ENCODE assay signal across 26 mouse cellular contexts in the genomic region with DNA sequence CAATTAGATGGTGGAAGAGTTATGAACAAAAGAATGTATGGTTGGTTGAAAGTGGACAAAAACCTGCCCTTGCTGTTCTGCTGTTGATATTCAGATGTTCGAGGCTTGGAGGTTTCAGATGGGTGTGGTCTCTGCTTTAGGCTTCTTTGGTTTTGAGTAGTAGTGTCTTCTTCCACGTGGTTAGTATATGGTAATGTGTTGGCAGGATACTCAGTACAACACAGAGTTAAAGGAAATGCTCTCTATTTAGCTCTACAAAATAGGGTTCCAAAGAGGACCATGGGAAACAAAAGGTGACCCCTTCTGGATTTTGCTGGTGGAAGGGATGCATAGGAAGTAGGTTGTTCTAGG.
"Had no signal": no experiment of that assay in that cellular context is flagged by ENCODE, and none has a peak within 500 bp of the region (broad histone marks: within the 10 kb centered on the region; RNA-seq: fewer than 3 reads in every experiment).

No protein-coding gene starts in this region.

- ATAC-seq: hindbrain, embryonic 16.5 days; inflammation-experienced regulatory T-cells, adult 6 months; intestine, embryonic 15.5 days; intestine, postnatal 0 days had no signal

- H3K27me3 ChIP-seq: heart, embryonic 12.5 days; hindbrain, embryonic 12.5 days; intestine, embryonic 15.5 days; limb, embryonic 12.5 days; liver, embryonic 13.5 days; liver, embryonic 15.5 days had no signal

- H3K4me3 ChIP-seq: heart, adult 2 months; heart, embryonic 12.5 days; hindbrain, embryonic 10.5 days; hindbrain, embryonic 12.5 days; intestine, embryonic 15.5 days; layer of hippocampus, adult 2 months; left cerebral cortex, adult 2 months; limb, embryonic 12.5 days; liver, embryonic 13.5 days; liver, embryonic 15.5 days had no signal

- H3K9ac ChIP-seq: heart, embryonic 12.5 days; hindbrain, embryonic 12.5 days; hindbrain, embryonic 14.5 days; intestine, embryonic 15.5 days; limb, embryonic 12.5 days; liver, embryonic 13.5 days; liver, embryonic 15.5 days had no signal

- H3K36me3 ChIP-seq: heart, embryonic 12.5 days; hindbrain, embryonic 10.5 days; hindbrain, embryonic 12.5 days; intestine, embryonic 15.5 days; limb, embryonic 12.5 days; liver, embryonic 13.5 days; liver, embryonic 15.5 days had no signal

- H3K9me3 ChIP-seq: hindbrain, embryonic 10.5 days; hindbrain, embryonic 12.5 days; intestine, embryonic 15.5 days; limb, embryonic 12.5 days; liver, embryonic 13.5 days; liver, embryonic 15.5 days had no signal

- H3K4me1 ChIP-seq: heart, embryonic 12.5 days; hindbrain, embryonic 10.5 days; hindbrain, embryonic 12.5 days; intestine, embryonic 15.5 days; limb, embryonic 12.5 days; liver, embryonic 13.5 days; liver, embryonic 15.5 days had no signal

- H3K27ac ChIP-seq: heart, adult 2 months; hindbrain, embryonic 10.5 days; hindbrain, embryonic 12.5 days; hindbrain, embryonic 14.5 days; intestine, embryonic 15.5 days; layer of hippocampus, adult 2 months; left cerebral cortex, adult 2 months; limb, embryonic 12.5 days; liver, embryonic 13.5 days; liver, embryonic 15.5 days had no signal

- DNase-seq: gastrocnemius, postnatal 14 days; gastrocnemius, postnatal 36 days; heart, adult 11 months; heart, adult 2 months; heart, postnatal 10 days; heart, postnatal 4 days; kidney, adult 18-20 months; kidney, adult 8-10 months; kidney, postnatal 10 days; kidney, postnatal 25 days; kidney, postnatal 4 days; liver; liver, embryonic 13.5 days had no signal

- H3K4me2 ChIP-seq: heart, embryonic 12.5 days; hindbrain, embryonic 12.5 days; hindbrain, embryonic 14.5 days; intestine, embryonic 15.5 days; limb, embryonic 12.5 days; liver, embryonic 11.5 days; liver, embryonic 13.5 days; liver, embryonic 15.5 days had no signal
